Mouse (Mus musculus): Measurements from ENCODE around the gene Sars2. TPM values are rescaled to one million over a fixed set of nuclear protein-coding genes. Genes with fewer than 3 reads are reported as not detected.

The Sars2 gene
- polyA plus RNA-seq, 1 experiment from 2014 or later, result 20.4 TPM

DNA sequence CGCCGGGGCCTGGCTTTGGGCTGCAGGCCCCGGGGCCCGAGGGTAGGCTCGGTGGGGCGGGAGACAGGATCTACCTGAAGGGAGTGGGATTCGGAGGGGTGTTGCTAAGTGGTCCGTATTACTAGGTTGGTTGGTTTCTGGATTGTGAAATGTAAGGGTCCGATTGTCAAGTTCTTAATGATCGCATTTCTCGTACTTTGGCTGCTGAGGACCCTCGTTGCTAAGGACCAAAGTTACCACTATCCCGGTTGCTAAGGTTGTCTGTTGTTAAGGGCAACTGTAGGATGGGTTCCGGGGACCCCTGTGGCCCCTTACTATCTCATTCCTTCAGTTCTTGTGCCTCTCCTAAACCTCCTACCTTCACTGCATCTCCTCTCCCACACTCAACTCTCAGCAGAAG, 25.1 kb downstream of the Sars2 start:
- Histone ChIP-seq H3K4me3 (peak overlapping the region; percentile 84), H3K27me3 (replicated peaks) (no peaks in the 10 kb centered on the region), H3K27ac (peak overlapping the region; percentile 75), H3K9ac (peak overlapping the region; percentile 84), H3K9me3 (replicated peaks) (no peaks in the 10 kb centered on the region), H3K4me2 (peak overlapping the region; percentile 79), H3K4me1 (peaks cover 53% of the 10 kb centered on the region), H3K36me3 (peaks cover 14% of the 10 kb centered on the region)
- 9% methylated on average over 14 of the region's 14 CpGs for WGBS (ENCODE audit: insufficient replicate concordance)
- no peak for ATAC-seq

DNA sequence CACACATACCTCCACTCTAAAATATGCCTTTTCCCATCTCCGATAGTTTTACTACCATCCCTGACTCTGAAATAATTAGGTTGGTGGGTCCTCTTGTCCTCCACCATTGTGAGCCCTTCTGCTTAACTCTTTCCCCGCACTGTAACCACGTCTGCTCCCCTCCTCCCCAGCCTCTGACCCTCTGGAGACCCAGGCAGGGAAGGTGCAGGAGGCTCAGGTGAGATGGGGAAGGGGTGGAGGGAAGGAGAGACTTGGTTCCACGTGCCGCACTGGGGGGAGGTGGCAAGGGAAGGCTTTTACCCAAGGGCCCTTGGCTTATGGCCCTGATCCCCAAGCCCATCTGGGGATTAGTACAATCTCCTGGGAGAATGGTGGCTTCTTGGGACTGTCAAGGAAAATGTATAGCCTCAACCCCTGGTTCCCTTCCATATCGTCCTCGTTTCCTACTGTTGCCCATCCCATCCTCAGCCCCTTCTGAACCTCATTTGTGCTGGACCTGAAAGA, 25.7 kb downstream of the Sars2 start, which contains the start of gene Nfkbib:
Nfkbib (minus strand) TSS at position 51 of the 504 bp plus-strand sequence.
- ATAC-seq, result no peak
- peaks cover 53% of the 10 kb centered on the region for H3K4me1 ChIP-seq
- peaks cover 8% of the 10 kb centered on the region for H3K36me3 ChIP-seq

DNA sequence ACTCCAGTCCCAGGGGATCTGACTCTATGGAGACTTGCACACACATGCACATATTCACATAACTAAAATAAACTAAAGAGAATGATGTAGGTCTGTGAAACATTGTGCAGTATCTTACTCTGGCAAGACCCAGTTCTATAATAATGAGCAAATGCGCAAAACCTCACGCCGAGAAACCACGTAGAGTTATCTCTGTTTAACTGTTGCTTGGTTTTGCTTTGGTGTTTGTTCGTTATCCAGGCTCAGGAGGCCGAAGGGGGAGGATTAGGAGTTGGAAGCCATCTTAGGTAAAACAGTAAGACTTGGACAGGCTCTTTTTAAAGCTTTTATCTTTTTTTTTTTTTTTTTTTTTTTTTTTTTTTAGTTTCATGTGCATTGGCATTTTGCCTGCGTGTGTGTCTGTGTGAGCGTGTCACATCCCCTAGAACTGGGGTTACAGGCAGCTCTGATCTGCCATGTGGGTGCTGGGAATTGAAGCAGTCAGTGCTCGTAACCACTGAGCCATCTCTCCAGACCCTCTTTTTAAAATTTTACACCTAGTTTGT, 27.7 kb downstream of the Sars2 start:
- no peaks in the 10 kb centered on the region for H3K27me3 ChIP-seq (replicated peaks)
- H3K27ac ChIP-seq, result no peak overlapping the region
- no peak overlapping the region for H3K4me3 ChIP-seq
- H3K9ac ChIP-seq, result no peak overlapping the region
- no peak overlapping the region for H3K4me2 ChIP-seq
- no peak for ATAC-seq
- H3K36me3 ChIP-seq, result peaks cover 4% of the 10 kb centered on the region; the same call in 1 of the 2 replicates
- peaks cover 53% of the 10 kb centered on the region for H3K4me1 ChIP-seq
- 57% methylated on average over 9 of the region's 9 CpGs for WGBS (ENCODE audit: insufficient replicate concordance)
- H3K9me3 ChIP-seq (replicated peaks), result no peaks in the 10 kb centered on the region

More for the DNA sequence above, 25.7 kb downstream of the Sars2 start, which contains the start of gene Nfkbib:
- no peaks in the 10 kb centered on the region for H3K9me3 ChIP-seq (replicated peaks)
- peak within 1 kb of the TSS; percentile 84 for H3K4me3 ChIP-seq
- H3K27ac ChIP-seq, result peak within 1 kb of the TSS; percentile 75
- H3K4me2 ChIP-seq, result peak within 1 kb of the TSS; percentile 79
- 66% methylated on average over 7 of the region's 7 CpGs for WGBS (ENCODE audit: insufficient replicate concordance)
- H3K27me3 ChIP-seq (replicated peaks), result no peaks in the 10 kb centered on the region
- peak within 1 kb of the TSS; percentile 84 for H3K9ac ChIP-seq

DNA sequence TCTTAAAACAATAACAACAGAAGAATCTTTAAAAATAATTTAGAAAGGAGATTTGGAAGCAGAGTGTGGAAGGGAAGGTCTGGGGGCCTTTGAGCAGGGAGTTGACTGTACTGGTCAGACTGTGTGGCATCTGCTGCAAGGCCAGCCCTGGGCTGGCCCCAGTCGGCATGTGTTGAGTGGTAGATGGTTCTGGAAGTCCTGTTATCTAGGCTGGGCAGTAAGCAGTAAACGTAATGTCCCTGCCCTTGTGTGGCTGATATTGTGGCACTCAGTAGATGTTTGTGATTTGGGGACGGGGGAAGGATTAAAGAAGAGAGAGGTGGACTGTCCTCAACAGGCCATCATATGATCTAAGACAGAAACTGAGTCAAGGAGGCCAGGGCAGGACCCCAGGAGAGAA, 28.5 kb downstream of the Sars2 start:
- Histone ChIP-seq H3K4me2 (peak overlapping the region; percentile 31), H3K4me3 (no peak overlapping the region), H3K9ac (peak overlapping the region; percentile 8; the same call in 1 of the 2 replicates), H3K27me3 (replicated peaks) (no peaks in the 10 kb centered on the region), H3K9me3 (replicated peaks) (no peaks in the 10 kb centered on the region), H3K27ac (no peak overlapping the region), H3K4me1 (peaks cover 45% of the 10 kb centered on the region), H3K36me3 (peaks cover 5% of the 10 kb centered on the region; the same call in 1 of the 2 replicates)
- ATAC-seq, result peak; percentile 10; the same call in 1 of the 2 replicates
- WGBS (ENCODE audit: insufficient replicate concordance), result 39% methylated on average over 3 of the region's 3 CpGs

DNA sequence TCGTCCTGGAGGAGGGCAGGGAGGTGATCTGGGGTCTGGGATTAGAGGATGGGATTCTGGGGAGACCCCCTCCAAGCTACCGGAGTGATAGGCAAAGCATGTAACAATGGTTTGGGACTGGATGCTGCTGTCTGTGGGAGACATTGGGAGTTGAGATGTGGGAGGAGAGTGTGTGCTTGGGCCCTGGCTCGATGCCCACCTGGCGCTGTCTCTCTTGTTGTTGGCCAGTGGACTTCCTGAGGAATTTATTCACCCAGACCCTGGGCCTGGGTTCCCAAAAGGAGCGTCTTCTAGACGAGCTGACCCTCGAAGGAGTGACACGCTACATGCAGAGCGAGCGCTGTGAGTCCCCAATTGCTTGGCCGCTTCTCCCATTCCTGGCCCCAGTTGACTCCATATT, 30.1 kb downstream of the Sars2 start:
- Histone ChIP-seq H3K36me3 (peaks cover 7% of the 10 kb centered on the region; the same call in 1 of the 2 replicates), H3K27me3 (replicated peaks) (no peaks in the 10 kb centered on the region), H3K4me1 (peaks cover 38% of the 10 kb centered on the region), H3K9ac (no peak overlapping the region), H3K4me2 (no peak overlapping the region), H3K9me3 (replicated peaks) (no peaks in the 10 kb centered on the region), H3K27ac (no peak overlapping the region), H3K4me3 (no peak overlapping the region)
- WGBS (ENCODE audit: insufficient replicate concordance), result 88% methylated on average over 11 of the region's 11 CpGs
- no peak for ATAC-seq

DNA sequence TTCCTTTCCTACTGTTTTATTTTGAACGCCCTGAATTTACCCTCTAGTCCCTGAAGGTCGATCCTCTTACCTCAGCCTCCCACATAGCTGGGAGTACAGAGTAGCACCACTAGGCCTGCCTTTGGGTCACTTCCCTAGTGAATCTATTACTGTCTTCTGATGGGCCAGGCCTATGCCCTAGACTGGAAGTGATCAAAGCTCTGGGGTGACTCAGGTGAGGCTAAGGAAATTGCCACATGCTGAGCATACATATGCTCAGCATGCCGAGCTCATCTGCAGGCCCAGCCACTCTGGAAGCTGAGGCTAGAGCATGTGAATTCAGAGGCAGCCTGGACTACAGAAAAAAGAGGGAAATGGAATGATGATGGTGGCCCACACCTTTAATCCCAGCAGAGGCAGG, 31.4 kb downstream of the Sars2 start:
- H3K4me2 ChIP-seq, result no peak overlapping the region
- H3K4me3 ChIP-seq, result no peak overlapping the region
- H3K9me3 ChIP-seq (replicated peaks), result no peaks in the 10 kb centered on the region
- 71% methylated on average over 3 of the region's 3 CpGs for WGBS (ENCODE audit: insufficient replicate concordance)
- no peak overlapping the region for H3K27ac ChIP-seq
- H3K27me3 ChIP-seq (replicated peaks), result no peaks in the 10 kb centered on the region
- H3K4me1 ChIP-seq, result peaks cover 25% of the 10 kb centered on the region
- ATAC-seq, result no peak
- H3K9ac ChIP-seq, result no peak overlapping the region
- H3K36me3 ChIP-seq, result peaks cover 12% of the 10 kb centered on the region; the same call in 1 of the 2 replicates

DNA sequence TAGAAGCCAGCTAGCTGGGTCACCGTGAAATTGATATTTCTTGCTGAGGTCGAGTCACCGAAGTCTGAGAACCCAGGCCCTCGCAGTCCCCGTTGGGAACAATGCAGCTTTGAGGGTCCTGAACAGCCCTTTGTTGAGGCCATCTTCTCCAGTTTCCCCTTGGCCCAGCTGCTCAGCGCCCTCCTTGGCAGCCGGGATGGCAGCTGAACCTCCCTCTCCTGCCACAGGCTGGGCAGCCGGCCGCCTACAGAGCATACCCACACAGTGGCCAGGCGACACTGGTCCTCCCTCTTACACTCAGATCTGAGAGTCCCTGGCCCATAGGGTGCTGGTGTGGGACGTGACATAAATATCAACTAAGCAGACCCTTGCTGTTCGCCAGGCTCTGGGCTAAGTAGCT, 32.4 kb downstream of the Sars2 start:
- no peak overlapping the region for H3K27ac ChIP-seq
- H3K36me3 ChIP-seq, result peaks cover 12% of the 10 kb centered on the region; the same call in 1 of the 2 replicates
- peaks cover 18% of the 10 kb centered on the region for H3K4me1 ChIP-seq
- no peak for ATAC-seq
- H3K9ac ChIP-seq, result no peak overlapping the region
- 77% methylated on average over 12 of the region's 12 CpGs for WGBS (ENCODE audit: insufficient replicate concordance)
- no peaks in the 10 kb centered on the region for H3K9me3 ChIP-seq (replicated peaks)
- no peak overlapping the region for H3K4me3 ChIP-seq
- H3K27me3 ChIP-seq (replicated peaks), result no peaks in the 10 kb centered on the region
- H3K4me2 ChIP-seq, result no peak overlapping the region

DNA sequence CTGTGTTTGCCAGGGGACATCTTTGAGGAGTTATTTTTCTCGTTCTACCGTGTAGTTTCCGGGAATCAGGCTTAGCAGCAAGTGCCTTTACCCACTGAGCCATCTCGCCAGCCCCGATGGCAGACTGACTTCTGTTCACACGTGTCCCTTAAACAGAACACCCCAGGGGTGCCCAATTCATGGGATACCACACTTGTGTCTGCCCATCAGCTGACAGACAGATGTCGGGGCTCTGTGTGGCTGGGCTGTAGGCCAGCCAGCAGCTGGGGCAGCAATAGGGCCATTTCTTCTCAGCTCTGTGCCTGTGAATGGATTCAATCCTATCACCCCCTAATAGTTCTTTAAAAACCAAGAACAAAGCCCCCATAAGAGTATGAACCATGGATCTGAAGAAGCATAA, 33.3 kb downstream of the Sars2 start:
- WGBS (ENCODE audit: insufficient replicate concordance), result 86% methylated on average over 7 of the region's 7 CpGs
- no peaks in the 10 kb centered on the region for H3K9me3 ChIP-seq (replicated peaks)
- ATAC-seq, result no peak

DNA sequence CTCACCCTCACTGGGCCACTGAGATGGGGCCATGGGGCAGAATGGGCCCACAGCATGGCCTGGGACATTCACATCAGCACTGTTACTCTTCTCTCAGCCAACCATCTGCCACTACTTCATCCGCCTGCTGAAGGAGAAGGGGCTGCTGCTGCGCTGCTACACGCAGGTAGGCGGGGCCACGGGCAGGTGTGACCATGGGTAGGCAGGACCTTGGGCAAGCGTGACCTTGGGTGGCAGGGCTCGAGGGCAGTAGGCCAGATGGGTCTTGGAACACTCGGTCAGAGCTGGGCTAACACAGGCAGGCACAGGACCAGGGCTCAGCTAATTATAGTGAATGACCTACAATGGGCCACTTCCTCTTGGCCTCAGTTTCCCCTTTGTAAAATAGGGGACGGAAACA, 37.0 kb downstream of the Sars2 start:
- Histone ChIP-seq H3K36me3 (peaks cover 24% of the 10 kb centered on the region), H3K9ac (no peak overlapping the region), H3K4me2 (no peak overlapping the region), H3K4me3 (no peak overlapping the region), H3K27me3 (replicated peaks) (no peaks in the 10 kb centered on the region), H3K9me3 (replicated peaks) (no peaks in the 10 kb centered on the region), H3K4me1 (peaks cover 17% of the 10 kb centered on the region), H3K27ac (no peak overlapping the region)
- no peak for ATAC-seq
- 78% methylated on average over 9 of the region's 9 CpGs for WGBS (ENCODE audit: insufficient replicate concordance)

More for the DNA sequence above, 33.3 kb downstream of the Sars2 start:
- Histone ChIP-seq H3K27ac (no peak overlapping the region), H3K9ac (no peak overlapping the region), H3K4me1 (peaks cover 16% of the 10 kb centered on the region), H3K4me3 (no peak overlapping the region), H3K4me2 (no peak overlapping the region), H3K36me3 (peaks cover 12% of the 10 kb centered on the region; the same call in 1 of the 2 replicates), H3K27me3 (replicated peaks) (no peaks in the 10 kb centered on the region)

DNA sequence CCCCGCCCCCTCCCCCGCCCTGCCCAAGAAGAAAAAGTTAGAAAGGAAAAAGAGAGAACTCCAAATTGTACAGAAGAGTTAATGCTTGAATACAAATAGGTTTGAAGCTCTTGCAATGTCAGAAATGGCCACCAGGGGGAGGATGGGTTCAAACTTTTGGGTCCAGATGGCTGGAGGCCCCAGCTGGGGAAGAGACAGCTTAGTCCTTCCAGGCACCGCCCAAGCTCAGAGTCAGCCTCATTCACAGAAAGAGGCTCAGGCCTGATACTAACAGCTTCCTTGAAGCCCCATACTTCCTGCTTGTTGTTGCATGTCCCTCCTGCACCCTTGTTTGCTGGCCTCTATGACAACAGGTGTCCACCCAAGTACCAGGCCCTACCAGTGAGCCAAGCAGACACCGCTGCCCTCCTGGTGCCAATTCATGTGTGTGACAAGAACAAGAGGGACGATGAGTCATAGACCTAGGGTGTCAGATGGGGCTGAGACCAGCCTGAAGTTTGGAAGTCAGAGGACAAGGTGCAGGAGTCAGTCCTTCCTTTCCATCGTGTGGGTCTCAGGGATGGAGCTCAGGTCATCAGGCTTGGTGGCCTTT, 38.4 kb downstream of the Sars2 start:
- Histone ChIP-seq H3K9me3 (replicated peaks) (no peaks in the 10 kb centered on the region), H3K4me2 (peak overlapping the region; percentile 25; the same call in 1 of the 2 replicates), H3K27ac (peak overlapping the region; percentile 54), H3K4me3 (no peak overlapping the region), H3K4me1 (peaks cover 17% of the 10 kb centered on the region), H3K27me3 (replicated peaks) (no peaks in the 10 kb centered on the region), H3K9ac (no peak overlapping the region), H3K36me3 (peaks cover 24% of the 10 kb centered on the region)
- ATAC-seq, result peak; percentile 75
- WGBS (ENCODE audit: insufficient replicate concordance), result 43% methylated on average over 6 of the region's 6 CpGs

DNA sequence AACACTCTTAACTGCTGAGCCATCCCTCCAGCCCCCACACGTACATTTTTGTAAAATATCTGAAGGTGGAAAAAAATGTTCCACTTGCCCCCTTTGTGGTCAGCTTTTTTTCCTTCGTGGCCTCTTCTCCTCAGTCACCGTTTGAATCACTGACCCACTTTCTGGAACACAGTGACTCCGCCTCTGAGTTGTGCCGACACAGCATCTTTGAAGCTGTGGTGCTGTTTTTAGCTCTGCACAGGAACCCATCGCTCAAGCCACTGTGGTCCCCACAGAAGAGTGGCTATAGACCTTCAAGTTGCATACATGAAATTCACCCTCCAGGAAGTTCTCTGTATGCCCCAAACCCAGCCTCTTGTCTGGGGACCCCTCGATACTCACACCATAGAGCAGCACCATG, 39.1 kb downstream of the Sars2 start:
- WGBS (ENCODE audit: insufficient replicate concordance), result 65% methylated on average over 7 of the region's 7 CpGs
- Histone ChIP-seq H3K27ac (peak overlapping the region; percentile 54; the same call in 1 of the 2 replicates), H3K9ac (no peak overlapping the region), H3K36me3 (peaks cover 31% of the 10 kb centered on the region), H3K27me3 (replicated peaks) (no peaks in the 10 kb centered on the region), H3K4me3 (no peak overlapping the region), H3K9me3 (replicated peaks) (no peaks in the 10 kb centered on the region), H3K4me1 (peaks cover 17% of the 10 kb centered on the region), H3K4me2 (no peak overlapping the region)
- no peak for ATAC-seq

DNA sequence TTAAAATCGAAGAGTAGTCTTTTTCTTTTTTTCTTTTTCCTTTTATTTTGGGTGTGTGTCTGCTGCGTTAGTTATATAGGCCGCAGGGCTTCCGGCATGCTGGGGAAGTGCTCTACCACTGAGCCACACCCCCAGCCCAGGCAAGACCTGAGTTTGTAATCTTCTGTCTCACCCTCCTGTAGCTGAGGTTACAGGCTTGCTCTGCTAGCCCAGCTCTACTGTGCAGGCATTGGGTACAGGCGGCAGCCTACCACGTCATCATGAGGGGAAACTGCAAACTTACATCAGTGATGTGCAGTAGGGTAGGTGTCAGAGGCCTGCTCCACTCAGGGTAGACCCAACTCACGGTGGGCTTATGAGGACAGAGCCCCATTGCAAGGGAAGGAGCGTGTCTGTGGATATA, 39.5 kb downstream of the Sars2 start:
- Histone ChIP-seq H3K36me3 (peaks cover 35% of the 10 kb centered on the region), H3K4me2 (no peak overlapping the region), H3K9me3 (replicated peaks) (no peaks in the 10 kb centered on the region), H3K27me3 (replicated peaks) (no peaks in the 10 kb centered on the region), H3K4me1 (peaks cover 17% of the 10 kb centered on the region), H3K4me3 (no peak overlapping the region), H3K9ac (no peak overlapping the region), H3K27ac (no peak overlapping the region)
- ATAC-seq, result no peak
- 84% methylated on average over 8 of the region's 8 CpGs for WGBS (ENCODE audit: insufficient replicate concordance)
